Mouse (Mus musculus) midbrain, embryonic 14.5 days (tissue): Measurements from ENCODE around the gene Pigt. TPM values are rescaled to one million over a fixed set of nuclear protein-coding genes. Genes with fewer than 3 reads are reported as not detected.
A peak's percentile ranks its signal among the peaks of the same experiment; 100 is the strongest.

Experiments
- ATAC-seq: fragments of 200-750 bp; cut with Nextera tagmentation; 2 replicates; pipeline ENCODE4 v1.8.0; 2017; ENCODE audit warnings: moderate number of reproducible peaks, moderate library complexity; ENCODE audit not compliant: low FRiP score, low TSS enrichment
- DNase-seq: peaks from one replicate; pipeline ENCODE4 v3.0.0-alpha.2; 2015
- H3K27ac ChIP-seq: fragments of 300-500 bp; sonication (generic); replicated peaks from 2 replicates; pipeline ENCODE4 v1.5.1; 2014; ENCODE audit warnings: mild to moderate bottlenecking, low read depth, low read length, moderate library complexity
- H3K27me3 ChIP-seq: fragments of 300-500 bp; sonication (generic); 2 replicates; pipeline ENCODE4 v1.6.1; 2014; ENCODE audit warnings: low read length, control low read depth, mixed read lengths; ENCODE audit not compliant: control insufficient read depth, insufficient read depth
- H3K36me3 ChIP-seq: fragments of 300-500 bp; sonication (generic); 2 replicates; pipeline ENCODE4 v1.6.1; 2014; ENCODE audit warnings: low read length, control low read depth; ENCODE audit not compliant: control insufficient read depth, insufficient read depth
- H3K4me1 ChIP-seq: fragments of 300-500 bp; sonication (generic); 2 replicates; pipeline ENCODE4 v1.6.1; 2014; ENCODE audit warnings: mild to moderate bottlenecking, antibody characterized with exemption, low read length, control low read depth; ENCODE audit not compliant: control insufficient read depth, insufficient read depth
- H3K4me2 ChIP-seq: fragments of 300-500 bp; sonication (generic); 2 replicates; pipeline ENCODE4 v1.6.1; 2014; ENCODE audit warnings: mild to moderate bottlenecking, low read length, moderate library complexity
- H3K4me3 ChIP-seq: fragments of 300-500 bp; sonication (generic); replicated peaks from 2 replicates; pipeline ENCODE4 v1.5.1; 2014; ENCODE audit warnings: low read depth, low read length
- H3K9ac ChIP-seq: fragments of 300-500 bp; sonication (generic); replicated peaks from 2 replicates; pipeline ENCODE4 v1.6.1; 2014; ENCODE audit warnings: mild to moderate bottlenecking, low read length, moderate library complexity
- H3K9me3 ChIP-seq: fragments of 300-500 bp; sonication (generic); 2 replicates; pipeline ENCODE4 v1.6.1; 2016; ENCODE audit warnings: low read length, control low read depth, mixed read lengths; ENCODE audit not compliant: control insufficient read depth
- WGBS: fragments of 180-500 bp; shearing (Covaris S2); extraction: QIAGEN DNeasy Blood & Tissue Kit; methylation state at CpG from one replicate; pipeline ENCODE4 v1.1.7; 2014; 5-methylcytosine and 5-hydroxymethylcytosine counted together
- polyA plus RNA-seq: library from polyadenylated mRNA; unstranded; fragments of >200 nt; fragmentation: Nextera tagmentation; extraction: Ambion mirVana; gene quantifications from 2 replicates; pipeline ENCODE4 v1.2.1, GENCODE M21; 2014

Gene Pigt
- polyA plus RNA-seq, 1 experiment from 2014 or later = 98.9 TPM

- H3K4me1 ChIP-seq = no peaks in the 10 kb centered on the region
- no peak overlapping the region for H3K4me3 ChIP-seq
- DNase-seq = peak; percentile 23
- H3K9ac ChIP-seq = no peak overlapping the region
- no peak overlapping the region for H3K27ac ChIP-seq
- H3K4me2 ChIP-seq = no peak overlapping the region
- 18% methylated on average over 11 of the region's 11 CpGs for WGBS
- no peak for ATAC-seq
- no peaks in the 10 kb centered on the region for H3K36me3 ChIP-seq
- no peaks in the 10 kb centered on the region for H3K27me3 ChIP-seq
- H3K9me3 ChIP-seq = no peaks in the 10 kb centered on the region
These were observed 24.5 kb downstream of the Pigt start for GRCm38 (mm10) chr2:164521841-164522240.

- no peak overlapping the region for H3K9ac ChIP-seq
- 28% methylated on average over 8 of the region's 8 CpGs for WGBS
- no peaks in the 10 kb centered on the region for H3K27me3 ChIP-seq
These were observed 25.0 kb downstream of the Pigt start for GRCm38 (mm10) chr2:164522280-164522679.

GRCm38 (mm10) chr2:164523301-164523773 is 26.0 kb downstream of the Pigt start:
- Histone ChIP-seq H3K4me2 (no peak overlapping the region), H3K27me3 (no peaks in the 10 kb centered on the region), H3K27ac (no peak overlapping the region), H3K9me3 (no peaks in the 10 kb centered on the region), H3K4me1 (no peaks in the 10 kb centered on the region), H3K9ac (no peak overlapping the region), H3K4me3 (no peak overlapping the region), H3K36me3 (no peaks in the 10 kb centered on the region)
- no peak for DNase-seq
- no peak for ATAC-seq
- 83% methylated on average over 10 of the region's 10 CpGs for WGBS

More at GRCm38 (mm10) chr2:164522280-164522679, 25.0 kb downstream of the Pigt start:
- Histone ChIP-seq H3K27ac (no peak overlapping the region), H3K36me3 (no peaks in the 10 kb centered on the region), H3K4me1 (no peaks in the 10 kb centered on the region), H3K4me2 (no peak overlapping the region), H3K9me3 (no peaks in the 10 kb centered on the region), H3K4me3 (no peak overlapping the region)
- ATAC-seq (no peak), DNase-seq (no peak)

- Histone ChIP-seq H3K27me3 (no peaks in the 10 kb centered on the region), H3K27ac (no peak overlapping the region), H3K36me3 (no peaks in the 10 kb centered on the region), H3K9ac (no peak overlapping the region), H3K4me3 (no peak overlapping the region), H3K4me1 (no peaks in the 10 kb centered on the region), H3K9me3 (no peaks in the 10 kb centered on the region), H3K4me2 (no peak overlapping the region)
- DNase-seq (no peak), ATAC-seq (no peak)
- 75% methylated on average over 5 of the region's 5 CpGs for WGBS
These were observed 31.2 kb downstream of the Pigt start for GRCm38 (mm10) chr2:164528557-164528956.

GRCm38 (mm10) chr2:164531169-164531568 is 33.8 kb downstream of the Pigt start:
- Histone ChIP-seq H3K27me3 (no peaks in the 10 kb centered on the region), H3K9ac (no peak overlapping the region), H3K4me3 (no peak overlapping the region), H3K27ac (no peak overlapping the region), H3K4me2 (no peak overlapping the region), H3K9me3 (no peaks in the 10 kb centered on the region), H3K36me3 (no peaks in the 10 kb centered on the region), H3K4me1 (no peaks in the 10 kb centered on the region)
- no peak for ATAC-seq
- DNase-seq = peak; percentile 85
- 6% methylated on average over 3 of the region's 3 CpGs for WGBS

- ATAC-seq (no peak), DNase-seq (no peak)
- Histone ChIP-seq H3K4me1 (no peaks in the 10 kb centered on the region), H3K27ac (no peak overlapping the region), H3K9ac (no peak overlapping the region), H3K4me3 (no peak overlapping the region), H3K36me3 (no peaks in the 10 kb centered on the region), H3K9me3 (no peaks in the 10 kb centered on the region), H3K4me2 (no peak overlapping the region), H3K27me3 (no peaks in the 10 kb centered on the region)
- 83% methylated on average over 10 of the region's 10 CpGs for WGBS
These were observed 37.0 kb downstream of the Pigt start for GRCm38 (mm10) chr2:164534315-164534714.

GRCm38 (mm10) chr2:164537003-164537402 is 39.7 kb downstream of the Pigt start:
- no peaks in the 10 kb centered on the region for H3K9me3 ChIP-seq
- DNase-seq = no peak
- ATAC-seq = no peak
- no peaks in the 10 kb centered on the region for H3K4me1 ChIP-seq
- H3K27me3 ChIP-seq = no peaks in the 10 kb centered on the region
- no peak overlapping the region for H3K4me2 ChIP-seq
- H3K9ac ChIP-seq = no peak overlapping the region
- H3K36me3 ChIP-seq = no peaks in the 10 kb centered on the region
- WGBS = 91% methylated on average over 4 of the region's 4 CpGs
- no peak overlapping the region for H3K4me3 ChIP-seq
- H3K27ac ChIP-seq = no peak overlapping the region

GRCm38 (mm10) chr2:164540652-164541427 is 43.5 kb downstream of the Pigt start:
- Histone ChIP-seq H3K9me3 (no peaks in the 10 kb centered on the region), H3K27ac (no peak overlapping the region), H3K36me3 (no peaks in the 10 kb centered on the region), H3K9ac (no peak overlapping the region), H3K4me3 (no peak overlapping the region), H3K4me1 (no peaks in the 10 kb centered on the region), H3K27me3 (no peaks in the 10 kb centered on the region), H3K4me2 (no peak overlapping the region)
- 52% methylated on average over 8 of the region's 8 CpGs for WGBS
- DNase-seq = no peak
- ATAC-seq = no peak

- no peaks in the 10 kb centered on the region for H3K27me3 ChIP-seq
- no peak overlapping the region for H3K9ac ChIP-seq
- H3K27ac ChIP-seq = no peak overlapping the region
- H3K4me1 ChIP-seq = no peaks in the 10 kb centered on the region
- H3K4me2 ChIP-seq = no peak overlapping the region
- no peak overlapping the region for H3K4me3 ChIP-seq
- WGBS = 63% methylated on average over 5 of the region's 5 CpGs
- no peak for ATAC-seq
- no peak for DNase-seq
- no peaks in the 10 kb centered on the region for H3K9me3 ChIP-seq
- no peaks in the 10 kb centered on the region for H3K36me3 ChIP-seq
These were observed 44.8 kb downstream of the Pigt start for GRCm38 (mm10) chr2:164542132-164542531.
